Mouse (Mus musculus) retina, embryonic 14.5 days (tissue): ENCODE data around the gene Rsph9.

ENCODE experiments used
- DNase-seq: peaks from one replicate; pipeline ENCODE4 v3.0.0-alpha.2; 2015; ENCODE audit warnings: low spot score

The Rsph9 gene

GRCm38 (mm10) chr17:46143578-46144423 is at the start of gene Rsph9:
Rsph9 (minus strand) TSS chr17:46144216.
- peak; percentile 88 for DNase-seq

DNA sequence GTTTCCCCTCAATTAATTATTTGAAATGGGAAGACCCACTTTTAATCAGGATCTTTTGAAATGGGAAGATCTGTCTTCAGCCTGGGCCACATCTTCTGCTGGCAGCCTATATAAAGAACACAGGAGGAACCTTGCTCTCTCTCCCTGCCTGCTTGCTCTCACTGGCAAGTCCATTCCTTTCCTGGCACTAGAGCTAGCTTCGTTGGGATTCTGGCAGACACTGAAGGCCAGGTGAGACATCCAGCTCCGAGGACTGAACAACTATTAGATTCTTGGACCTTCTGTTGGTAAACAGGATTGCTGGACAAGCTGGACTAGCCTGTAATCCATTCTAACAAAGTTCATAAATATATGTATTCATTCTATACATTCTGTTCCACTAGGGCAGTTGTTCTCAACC is 44.8 kb upstream of the Rsph9 start:
- DNase-seq: no peak

GRCm38 (mm10) chr17:46182273-46182672 is 38.3 kb upstream of the Rsph9 start:
- DNase-seq: no peak

- DNase-seq: peak; percentile 72
These were observed 26.5 kb upstream of the Rsph9 start for GRCm38 (mm10) chr17:46170538-46170937.

GRCm38 (mm10) chr17:46168768-46169167 is 24.8 kb upstream of the Rsph9 start:
- no peak for DNase-seq

- DNase-seq: no peak
These were observed 24.3 kb upstream of the Rsph9 start for GRCm38 (mm10) chr17:46168318-46168717.

- peak; percentile 24 for DNase-seq
These were observed 23.0 kb upstream of the Rsph9 start for GRCm38 (mm10) chr17:46167014-46167413.

DNA sequence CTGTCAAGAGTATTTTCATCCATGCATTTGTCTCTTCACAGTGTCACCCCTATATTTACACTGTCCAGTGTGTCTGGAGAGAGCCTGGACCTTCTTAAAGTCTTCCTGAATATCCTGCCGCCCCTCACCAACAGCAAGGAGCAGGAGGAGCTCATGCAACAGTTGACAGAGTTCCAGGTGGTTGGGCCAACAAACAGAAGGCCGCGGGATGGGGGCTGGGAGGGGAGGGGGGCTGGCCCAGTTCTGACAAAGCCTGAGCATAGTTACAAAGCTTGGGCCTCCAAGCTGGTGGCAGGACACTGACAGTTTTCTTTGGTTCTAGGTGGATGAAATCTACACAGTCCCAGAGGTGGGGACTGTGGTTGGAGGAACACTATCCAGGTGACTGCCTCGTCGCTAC is 22.3 kb upstream of the Rsph9 start:
- no peak for DNase-seq

DNA sequence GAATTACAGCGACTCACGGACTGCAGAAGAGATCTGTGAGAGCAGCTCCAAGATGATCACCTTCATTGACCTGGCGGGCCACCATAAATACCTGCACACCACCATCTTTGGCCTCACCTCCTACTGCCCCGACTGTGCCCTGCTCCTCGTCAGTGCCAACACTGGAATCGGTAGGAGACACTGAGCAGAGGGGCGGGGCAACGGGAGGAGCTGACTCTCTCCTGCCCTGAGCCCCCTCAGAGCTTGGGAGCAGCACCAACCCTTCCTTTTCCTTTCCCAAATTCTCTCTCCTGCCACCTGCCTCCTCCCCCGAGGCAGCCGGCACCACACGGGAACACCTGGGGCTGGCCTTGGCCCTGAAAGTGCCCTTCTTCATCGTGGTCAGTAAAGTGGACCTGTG is 21.4 kb upstream of the Rsph9 start:
- no peak for DNase-seq

GRCm38 (mm10) chr17:46164791-46165190 is 20.8 kb upstream of the Rsph9 start:
- no peak for DNase-seq

- DNase-seq: no peak
These were observed 20.3 kb upstream of the Rsph9 start for GRCm38 (mm10) chr17:46164301-46164700.

DNA sequence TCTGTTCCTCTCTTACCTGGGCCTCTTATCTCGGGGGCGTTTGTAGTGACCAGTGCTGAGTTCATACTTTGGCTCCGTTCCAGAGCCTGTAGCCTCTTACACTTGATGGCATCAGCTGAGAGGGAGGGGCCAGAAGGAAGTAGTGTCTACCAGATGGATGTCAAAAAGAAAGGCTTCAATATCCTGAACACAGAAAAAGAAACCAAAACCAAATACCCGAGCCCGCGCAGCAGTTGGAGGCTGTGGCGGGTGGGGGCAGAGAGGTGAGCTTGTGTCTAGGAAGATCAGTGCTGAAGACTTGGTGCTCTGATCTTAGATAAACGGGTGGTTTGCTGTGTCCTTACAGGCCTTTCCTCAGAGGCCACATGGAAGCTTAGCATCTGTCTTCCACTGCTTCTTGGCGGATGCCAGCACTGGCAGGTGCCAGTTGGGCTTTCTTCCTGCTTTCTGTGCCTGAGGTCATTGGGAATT is 19.0 kb upstream of the Rsph9 start:
- DNase-seq: no peak

DNA sequence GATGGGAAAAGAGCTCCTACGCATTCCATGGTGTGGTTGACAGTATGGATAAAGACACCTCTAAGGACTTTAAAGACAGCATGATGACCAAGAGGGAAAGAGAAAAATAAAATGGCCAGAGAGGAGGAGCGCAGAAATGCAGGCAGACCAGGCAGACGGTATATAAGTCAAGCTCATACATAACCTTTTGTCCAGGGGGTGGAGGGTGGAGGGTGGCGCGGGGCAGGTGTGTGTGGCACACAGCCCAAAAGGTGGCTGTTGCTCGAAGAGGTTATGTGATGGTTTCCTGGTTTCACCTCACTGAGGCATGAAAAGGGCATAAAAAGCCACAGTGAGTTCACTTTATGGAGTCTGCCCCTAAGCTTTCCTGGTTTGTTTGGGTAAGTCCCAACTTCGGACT is 18.5 kb upstream of the Rsph9 start:
- no peak for DNase-seq

- DNase-seq: no peak
These were observed 17.7 kb upstream of the Rsph9 start for GRCm38 (mm10) chr17:46161710-46162109.

DNA sequence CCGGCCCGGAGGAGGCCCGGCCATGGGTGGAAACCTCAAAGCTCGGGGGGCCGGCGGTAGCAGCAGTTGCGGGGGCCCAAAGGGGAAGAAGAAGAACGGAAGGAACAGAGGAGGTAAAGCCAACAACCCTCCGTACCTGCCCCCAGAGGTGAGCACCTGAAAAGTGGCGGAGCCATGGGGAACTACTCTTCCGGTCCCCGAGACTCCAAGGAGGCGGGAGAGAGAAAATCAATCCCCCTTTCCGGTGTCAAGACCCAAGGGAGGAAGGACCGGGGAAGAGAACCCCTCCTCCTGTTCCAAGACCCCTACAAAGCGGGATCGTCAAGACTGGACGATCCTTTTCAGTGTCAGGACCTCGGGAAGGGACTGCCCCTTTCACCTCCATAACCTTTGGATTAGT is 17.2 kb upstream of the Rsph9 start:
- DNase-seq: peak; percentile 59

DNA sequence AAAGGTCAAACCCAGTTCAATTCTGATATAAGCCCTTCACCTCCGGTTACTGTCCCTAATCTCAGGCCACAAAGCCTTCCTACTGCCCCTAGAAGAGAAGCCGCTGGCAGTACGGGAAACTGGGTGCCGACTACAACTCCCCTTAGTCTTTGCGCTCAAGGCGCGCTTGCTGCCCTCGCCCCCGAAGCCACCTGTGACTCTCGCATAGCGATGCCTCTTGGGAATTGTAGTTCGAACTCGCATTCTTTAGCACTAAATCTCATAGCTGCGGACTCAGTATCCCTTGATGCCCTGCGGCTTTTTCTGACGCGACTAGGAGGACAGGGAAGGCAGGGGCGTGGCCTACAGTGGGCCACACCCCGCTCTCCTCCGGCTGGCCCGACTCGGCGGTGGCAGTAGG is 16.7 kb upstream of the Rsph9 start, which contains the start of gene Gtpbp2:
Gene Gtpbp2, plus strand, starts transcription at position 347 of the 400 bp plus-strand sequence.
- peak; percentile 100 for DNase-seq

GRCm38 (mm10) chr17:46160090-46160662 is 16.2 kb upstream of the Rsph9 start:
- peak; percentile 88 for DNase-seq

DNA sequence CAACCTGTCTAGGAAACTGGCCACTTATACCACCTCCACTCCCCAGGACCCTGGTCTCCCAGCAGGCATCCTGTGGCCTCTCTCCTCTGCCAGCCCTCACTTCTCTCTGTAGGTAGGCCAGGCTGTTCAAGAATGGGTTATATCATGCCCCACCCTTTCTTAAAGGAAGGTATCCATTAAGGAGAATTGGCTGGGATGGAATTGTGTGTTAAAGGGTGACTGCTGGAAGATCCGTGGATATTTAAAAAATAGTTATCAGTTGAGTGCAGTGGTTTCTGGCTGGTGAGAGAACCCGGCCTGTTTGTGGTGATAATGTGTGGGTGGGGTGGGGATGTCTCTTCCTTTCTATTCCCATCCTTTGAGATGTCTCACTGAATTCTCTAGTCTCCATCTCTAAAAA is 15.2 kb upstream of the Rsph9 start:
- no peak for DNase-seq

DNA sequence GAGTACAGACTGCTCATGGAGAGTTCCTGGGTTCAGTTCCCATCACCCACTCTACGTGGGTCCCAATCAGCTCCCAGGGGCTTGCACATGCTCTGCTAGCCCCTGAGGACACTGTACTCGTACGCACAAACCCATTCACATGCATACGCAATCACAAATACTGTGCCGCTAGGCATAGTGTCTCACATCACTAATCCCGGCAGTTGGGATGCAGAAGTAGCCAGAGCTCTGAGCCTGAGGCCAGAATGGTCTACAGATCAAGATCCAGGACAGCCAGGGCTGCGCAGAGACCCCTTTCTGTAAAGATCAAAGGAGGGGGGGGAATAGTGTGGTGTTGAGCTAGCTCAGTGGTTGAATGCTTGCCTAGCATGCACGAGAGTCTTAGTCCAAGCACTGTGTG is 13.1 kb upstream of the Rsph9 start:
- no peak for DNase-seq

GRCm38 (mm10) chr17:46156680-46157079 is 12.7 kb upstream of the Rsph9 start:
- no peak for DNase-seq

- DNase-seq: no peak
These were observed 10.3 kb upstream of the Rsph9 start for GRCm38 (mm10) chr17:46154336-46154735.

DNA sequence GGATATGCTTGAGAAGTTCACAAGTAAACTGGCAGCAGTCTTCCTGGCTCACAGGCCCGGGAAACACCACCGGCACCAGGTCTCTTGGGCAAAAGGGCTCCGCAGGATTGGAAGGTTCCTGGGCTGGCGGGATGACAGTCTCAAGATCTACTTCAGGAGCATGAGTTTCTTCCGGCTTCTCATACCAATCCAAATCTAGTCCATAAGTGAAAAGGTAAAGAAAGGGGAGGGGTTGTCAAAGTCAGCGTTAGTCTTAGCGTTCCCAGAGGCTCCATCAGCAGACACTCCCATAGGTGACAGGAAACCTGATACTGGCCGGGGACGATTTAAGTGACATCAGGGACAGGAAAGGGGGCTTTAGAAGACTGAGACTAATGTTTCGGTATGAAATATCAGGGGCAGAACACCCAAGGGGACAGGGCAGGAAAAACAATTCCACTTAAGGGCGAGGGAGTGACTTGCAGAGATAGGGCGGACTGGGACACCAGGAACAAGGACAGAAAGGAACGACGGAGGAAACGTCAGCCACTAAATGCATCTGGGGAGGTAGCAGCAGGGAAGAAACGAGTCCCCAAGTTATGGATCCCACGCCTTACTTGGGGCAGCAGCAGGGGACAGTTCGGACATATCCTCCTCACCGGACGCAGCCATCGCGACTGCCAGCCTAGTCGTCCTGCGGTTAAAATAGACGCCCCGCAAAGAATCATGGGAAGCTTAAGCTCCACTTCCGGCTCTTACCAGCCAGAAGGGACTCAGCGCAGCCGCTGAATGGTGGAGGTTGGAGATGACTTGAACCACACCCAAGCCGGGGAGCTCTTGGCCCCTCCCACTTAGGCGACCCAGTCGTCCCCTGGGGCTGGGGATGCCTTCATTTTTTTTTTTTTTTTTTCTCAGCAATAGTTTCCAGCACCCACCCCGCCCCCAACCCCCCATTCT is 9.1 kb upstream of the Rsph9 start, which contains the start of gene Mad2l1bp:
Gene Mad2l1bp, minus strand, starts transcription at position 707 of the 936 bp plus-strand sequence.
- peak; percentile 97 for DNase-seq
